Mouse (Mus musculus) bone marrow macrophage, adult 2 months (primary cell): ENCODE measurements around the gene Gm11939. TPM values are rescaled to one million over a fixed set of nuclear protein-coding genes. Genes with fewer than 3 reads are reported as not detected.

Experiments
- H3K27ac ChIP-seq: 2 replicates; pipeline ENCODE4 v1.5.1; 2012; ENCODE audit warnings: low read depth, low read length; ENCODE audit not compliant: insufficient read depth
- H3K4me1 ChIP-seq: 2 replicates; pipeline ENCODE4 v1.6.1; 2012; ENCODE audit warnings: low read length; ENCODE audit not compliant: control insufficient read depth, insufficient read depth
- H3K4me3 ChIP-seq: 2 replicates; pipeline ENCODE4 v1.5.1; 2012; ENCODE audit warnings: mild to moderate bottlenecking, low read length, moderate library complexity; ENCODE audit not compliant: insufficient read depth
- CTCF ChIP-seq: IDR thresholded peaks from 2 replicates; pipeline ENCODE4 v1.5.1; 2012; ENCODE audit warnings: low read depth, mild to moderate bottlenecking, low read length, moderate library complexity
- POLR2A ChIP-seq: IDR thresholded peaks from 2 replicates; pipeline ENCODE4 v1.6.1; 2012; ENCODE audit warnings: mild to moderate bottlenecking, low read depth, low read length, borderline replicate concordance
- polyA plus RNA-seq: library from polyadenylated mRNA; stranded (reverse); fragments of >200 nt; gene quantifications from 2 replicates; pipeline ENCODE4 v1.2.4, GENCODE M21; 2012; ENCODE audit not compliant: missing spikeins, insufficient read depth, insufficient read length

Gene Gm11939
- polyA plus RNA-seq, 1 experiment: not detected

DNA sequence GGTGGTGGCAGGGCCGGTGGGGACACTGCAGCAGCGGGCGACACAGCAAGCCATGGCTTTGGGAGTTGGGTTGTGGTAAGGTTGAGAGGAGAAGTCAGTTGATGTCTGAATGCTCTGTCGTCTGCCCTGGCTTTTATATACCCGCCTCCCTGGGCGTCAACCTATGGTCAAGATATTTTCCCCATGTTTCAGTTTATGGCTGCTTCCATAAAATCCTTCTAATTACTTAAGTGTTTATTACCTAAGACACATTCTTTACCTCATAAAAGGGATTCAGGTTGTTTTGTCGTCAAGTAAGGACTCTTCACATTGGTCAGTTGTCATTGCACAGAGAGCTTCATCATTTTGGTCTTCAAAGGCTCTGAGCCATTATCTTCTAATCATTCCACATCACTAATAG is 7.3 kb upstream of the Gm11939 start, which contains the start of gene Krtap3-1:
Krtap3-1 (minus strand) TSS at position 101 of the 400 bp plus-strand sequence.
- TF ChIP-seq CTCF (no peak), POLR2A (no peak)
- no peaks in the 10 kb centered on the region for H3K4me1 ChIP-seq
- H3K4me3 ChIP-seq: no peak within 1 kb of the TSS
- no peak within 1 kb of the TSS for H3K27ac ChIP-seq

DNA sequence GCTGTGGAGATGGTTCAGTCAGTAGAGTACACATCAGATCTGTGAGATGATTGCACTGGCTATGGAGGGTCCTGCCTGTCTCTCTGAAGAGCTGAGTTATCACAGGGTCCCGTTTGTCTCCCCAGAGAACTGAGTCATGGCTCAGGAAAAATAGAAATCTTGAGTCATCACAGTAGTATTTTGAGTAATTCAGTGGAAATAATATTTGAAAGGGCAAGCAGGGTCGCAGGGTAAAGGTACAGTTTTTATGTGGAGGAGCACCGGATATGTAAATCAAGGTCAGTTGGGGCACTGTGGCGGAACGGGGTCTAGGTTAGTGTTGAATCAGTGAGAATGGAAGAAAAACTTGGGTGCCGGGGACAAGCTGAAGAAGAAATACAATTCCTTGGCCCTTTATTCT is 3.3 kb upstream of the Gm11939 start:
- Histone ChIP-seq H3K4me3 (no peak overlapping the region), H3K27ac (no peak overlapping the region), H3K4me1 (no peaks in the 10 kb centered on the region)
- TF ChIP-seq POLR2A (no peak), CTCF (no peak)

- TF ChIP-seq POLR2A: no peak
- TF ChIP-seq CTCF: no peak
- Histone ChIP-seq H3K27ac (no peak overlapping the region), H3K4me3 (no peak overlapping the region), H3K4me1 (no peaks in the 10 kb centered on the region)
Measured at GRCm38 (mm10) chr11:99557976-99558745, 1.1 kb downstream of the Gm11939 start.

GRCm38 (mm10) chr11:99556753-99557152 is 2.5 kb downstream of the Gm11939 start, which contains the start of gene Krtap3-2:
Krtap3-2 (minus strand) TSS chr11:99556853.
- H3K27ac ChIP-seq: no peak within 1 kb of the TSS
- H3K4me1 ChIP-seq: no peaks in the 10 kb centered on the region
- no peak within 1 kb of the TSS for H3K4me3 ChIP-seq
- TF ChIP-seq CTCF: no peak
- TF ChIP-seq POLR2A: no peak

DNA sequence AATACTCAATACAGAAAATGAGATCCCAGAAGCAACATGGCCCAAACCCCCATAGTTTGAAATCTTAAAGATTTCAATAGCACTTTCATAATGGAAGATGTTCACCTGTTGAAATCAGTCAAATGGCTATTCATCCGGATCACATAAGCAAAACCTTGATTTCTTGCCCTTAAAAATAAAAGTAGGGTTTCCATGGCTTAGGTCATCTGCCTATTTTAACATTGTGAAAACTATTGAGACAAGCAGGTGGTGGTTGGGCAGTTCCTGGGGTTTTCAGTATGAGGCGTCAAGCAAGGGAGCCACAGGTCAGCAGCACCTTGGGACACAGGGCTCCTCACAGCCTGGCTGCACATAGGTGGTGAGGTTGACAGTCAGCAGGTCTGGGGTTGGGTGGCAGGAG is 3.1 kb downstream of the Gm11939 start:
- H3K4me3 ChIP-seq: no peak overlapping the region
- H3K4me1 ChIP-seq: no peaks in the 10 kb centered on the region
- H3K27ac ChIP-seq: no peak overlapping the region
- no peak for TF ChIP-seq CTCF

GRCm38 (mm10) chr11:99550765-99551164 is 8.5 kb downstream of the Gm11939 start, which contains the start of gene Krtap3-3:
Krtap3-3 (minus strand) TSS chr11:99550865.
- Histone ChIP-seq H3K4me1 (no peaks in the 10 kb centered on the region), H3K4me3 (no peak within 1 kb of the TSS), H3K27ac (no peak within 1 kb of the TSS)
- TF ChIP-seq CTCF: no peak
- no peak for TF ChIP-seq POLR2A

DNA sequence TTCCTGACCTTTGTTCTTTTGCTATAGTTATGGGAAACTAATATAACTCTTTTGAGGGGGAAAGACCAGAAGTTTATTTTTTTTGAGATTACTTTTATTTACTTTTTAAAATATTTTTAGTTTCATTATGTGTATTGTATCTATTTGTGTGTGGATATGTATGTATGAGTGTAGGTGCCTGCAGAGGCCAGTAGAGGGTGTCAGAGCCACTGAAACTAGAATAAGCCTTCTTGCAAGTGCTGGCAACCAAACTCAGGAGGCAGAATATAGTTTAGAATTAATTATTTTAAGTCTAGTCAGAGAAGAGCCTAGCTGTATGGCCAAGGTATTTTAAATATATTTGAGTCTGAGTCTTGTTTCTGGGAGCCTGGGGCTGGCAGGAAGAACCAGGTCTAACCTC is 11.4 kb downstream of the Gm11939 start:
- no peak for TF ChIP-seq CTCF
- no peak for TF ChIP-seq POLR2A
- Histone ChIP-seq H3K4me3 (no peak overlapping the region), H3K4me1 (no peaks in the 10 kb centered on the region), H3K27ac (no peak overlapping the region)

DNA sequence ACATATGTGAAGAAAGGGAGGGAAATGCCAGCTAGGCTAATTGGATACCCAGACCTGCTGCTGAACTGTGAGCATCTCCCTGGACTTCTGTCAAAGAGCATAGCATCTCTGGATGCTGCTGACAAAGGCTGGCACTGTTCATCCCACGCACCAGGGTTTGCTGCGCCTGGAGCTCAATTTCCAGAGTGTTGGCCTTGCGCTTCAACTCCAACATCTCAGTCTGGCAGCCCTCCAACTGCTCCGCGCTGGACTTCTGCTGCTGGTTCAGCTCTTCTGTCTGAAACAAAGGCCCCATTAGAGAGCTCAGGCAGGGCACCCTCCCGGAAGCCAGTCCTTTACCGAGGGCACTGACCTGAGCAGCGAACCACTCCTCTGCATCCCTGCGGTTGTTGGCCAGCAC is 19.5 kb downstream of the Gm11939 start:
- H3K27ac ChIP-seq: no peak overlapping the region
- H3K4me1 ChIP-seq: no peaks in the 10 kb centered on the region
- TF ChIP-seq CTCF: no peak
- TF ChIP-seq POLR2A: no peak
- H3K4me3 ChIP-seq: no peak overlapping the region

GRCm38 (mm10) chr11:99521288-99521860 is 37.9 kb downstream of the Gm11939 start, which contains the start of gene Krt39:
Krt39 (minus strand) TSS chr11:99521338.
- no peak within 1 kb of the TSS for H3K27ac ChIP-seq
- TF ChIP-seq CTCF (no peak), POLR2A (no peak)

GRCm38 (mm10) chr11:99514098-99514497 is 45.2 kb downstream of the Gm11939 start:
- TF ChIP-seq CTCF (no peak), POLR2A (no peak)
- Histone ChIP-seq H3K27ac (no peak overlapping the region), H3K4me3 (no peak overlapping the region), H3K4me1 (no peaks in the 10 kb centered on the region)

More at GRCm38 (mm10) chr11:99521288-99521860, 37.9 kb downstream of the Gm11939 start, which contains the start of gene Krt39:
- no peak within 1 kb of the TSS for H3K4me3 ChIP-seq
- H3K4me1 ChIP-seq: no peaks in the 10 kb centered on the region

Other genes with a start within 250 kb of the Gm11939 start
- not detected in 2 replicates for gene Krt25, start 236.5 kb downstream of the Gm11939 start, polyA plus RNA-seq
- gene Krt26, start 221.5 kb downstream of the Gm11939 start, polyA plus RNA-seq: not detected in 2 replicates
- not detected in 2 replicates for gene Krt27, start 208.4 kb downstream of the Gm11939 start, polyA plus RNA-seq
- gene Krt28, start 184.6 kb downstream of the Gm11939 start, polyA plus RNA-seq: not detected in 2 replicates
- 5.0 and 6.4 TPM in 2 replicates for gene Krt10, start 170.1 kb downstream of the Gm11939 start, polyA plus RNA-seq
- gene Krt12, start 137.2 kb downstream of the Gm11939 start, polyA plus RNA-seq: not detected in 2 replicates
- not detected in 2 replicates for gene Krt20, start 121.3 kb downstream of the Gm11939 start, polyA plus RNA-seq
- gene Krt23, start 66.3 kb downstream of the Gm11939 start, polyA plus RNA-seq: not detected in 2 replicates
- not detected in 2 replicates for gene Krt39, start 38.1 kb downstream of the Gm11939 start, polyA plus RNA-seq
- not detected in 2 replicates for gene Krt40, start 16.3 kb downstream of the Gm11939 start, polyA plus RNA-seq
- not detected in 2 replicates for gene Krtap3-3, start 8.6 kb downstream of the Gm11939 start, polyA plus RNA-seq
- gene Krtap3-2, start 2.6 kb downstream of the Gm11939 start, polyA plus RNA-seq: not detected in 2 replicates
- not detected in 2 replicates for gene Krtap3-1, start 7.2 kb upstream of the Gm11939 start, polyA plus RNA-seq
- not detected in 2 replicates for gene Krtap1-5, start 21.6 kb upstream of the Gm11939 start, polyA plus RNA-seq
- not detected in 2 replicates for gene Krtap1-4, start 24.2 kb upstream of the Gm11939 start, polyA plus RNA-seq
- gene Krtap1-3, start 31.9 kb upstream of the Gm11939 start, polyA plus RNA-seq: not detected in 2 replicates
- not detected in 2 replicates for gene Krtap9-3, start 38.6 kb upstream of the Gm11939 start, polyA plus RNA-seq
- gene Gm11938, start 43.8 kb upstream of the Gm11939 start, polyA plus RNA-seq: not detected in 2 replicates
- not detected in 2 replicates for gene Gm11937, start 50.7 kb upstream of the Gm11939 start, polyA plus RNA-seq
- gene Krtap2-4, start 55.4 kb upstream of the Gm11939 start, polyA plus RNA-seq: not detected in 2 replicates
- gene Gm11562, start 61.0 kb upstream of the Gm11939 start, polyA plus RNA-seq: not detected in 2 replicates
- not detected in 2 replicates for gene Krtap4-1, start 68.8 kb upstream of the Gm11939 start, polyA plus RNA-seq
- gene Krtap4-2, start 75.6 kb upstream of the Gm11939 start, polyA plus RNA-seq: not detected in 2 replicates
- not detected in 2 replicates for gene Krtap4-7, start 84.6 kb upstream of the Gm11939 start, polyA plus RNA-seq
- gene Gm11555, start 90.8 kb upstream of the Gm11939 start, polyA plus RNA-seq: not detected in 2 replicates
- not detected in 2 replicates for gene Gm11563, start 99.5 kb upstream of the Gm11939 start, polyA plus RNA-seq
- gene Krtap4-6, start 106.5 kb upstream of the Gm11939 start, polyA plus RNA-seq: not detected in 2 replicates
- not detected in 2 replicates for gene Gm14190, start 131.3 kb upstream of the Gm11939 start, polyA plus RNA-seq
- gene Gm14180, start 174.8 kb upstream of the Gm11939 start, polyA plus RNA-seq: not detected in 2 replicates
- not detected in 2 replicates for gene Gm11595, start 213.4 kb upstream of the Gm11939 start, polyA plus RNA-seq
- gene Krtap4-8, start 221.2 kb upstream of the Gm11939 start, polyA plus RNA-seq: not detected in 2 replicates
- not detected in 2 replicates for gene Krtap4-9, start 225.7 kb upstream of the Gm11939 start, polyA plus RNA-seq
- not detected in 2 replicates for gene Gm11596, start 234.0 kb upstream of the Gm11939 start, polyA plus RNA-seq
- not detected in 2 replicates for gene Gm11569, start 239.5 kb upstream of the Gm11939 start, polyA plus RNA-seq
- gene Gm11554, start 245.0 kb upstream of the Gm11939 start, polyA plus RNA-seq: not detected in 2 replicates